Comparison of ENCODE assay signal across 28 mouse cellular contexts in the genomic region with DNA sequence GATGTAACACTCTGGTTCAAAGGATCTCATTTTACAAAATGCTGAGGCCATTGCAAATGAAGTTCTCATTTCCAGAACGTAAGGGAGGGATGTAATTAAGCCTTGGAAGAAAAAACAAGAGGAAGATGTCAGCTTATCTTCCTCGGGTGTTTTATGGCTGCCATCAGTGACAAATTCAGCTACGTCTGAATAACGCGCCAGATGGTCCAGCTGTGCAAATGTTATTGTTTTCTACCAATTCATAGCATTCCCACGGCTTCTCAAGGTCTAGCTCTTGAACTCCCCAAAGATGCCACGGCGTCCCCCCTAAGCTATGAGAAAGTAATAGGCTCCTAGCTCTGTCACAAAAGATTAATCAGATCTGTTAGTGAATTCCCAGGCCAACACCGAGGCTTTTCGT.
A peak's percentile ranks its signal among the peaks of the same experiment; 100 is the strongest.
DNase-seq lines count a peak whose midpoint lies in the region; ATAC-seq lines count a peak whose summit lies in the region.
"Had no signal": no experiment of that assay in that cellular context is flagged by ENCODE, and none has a peak within 500 bp of the region (broad histone marks: within the 10 kb centered on the region; RNA-seq: fewer than 3 reads in every experiment).

No protein-coding gene starts in this region.

- no peaks in the 10 kb centered on the region for H3K27me3 ChIP-seq in hindbrain, embryonic 12.5 days
- H3K27me3 ChIP-seq in hindbrain, embryonic 16.5 days (replicated peaks; ENCODE audit: control insufficient read depth, insufficient read depth, low read length) = no peaks in the 10 kb centered on the region
- no peaks in the 10 kb centered on the region for H3K27me3 ChIP-seq in kidney, embryonic 16.5 days (ENCODE audit: insufficient read depth, low read length)
- no peaks in the 10 kb centered on the region for H3K27me3 ChIP-seq in midbrain, embryonic 11.5 days (ENCODE audit: control insufficient read depth, insufficient read depth, low read length)
- no peaks in the 10 kb centered on the region for H3K27me3 ChIP-seq in midbrain, embryonic 10.5 days (ENCODE audit: low read depth, poor library complexity, severe bottlenecking)
- H3K27me3 ChIP-seq: embryonic facial prominence, embryonic 13.5 days; forebrain, embryonic 12.5 days; heart, embryonic 13.5 days; liver, embryonic 15.5 days; midbrain, embryonic 13.5 days; stomach, embryonic 15.5 days had no signal

- DNase-seq in kidney, adult 8-10 months = no peak
- DNase-seq in midbrain, embryonic 11.5 days (ENCODE audit: low spot score, missing footprints) = peak; percentile 75
- no peak for DNase-seq in midbrain, embryonic 10.5 days (ENCODE audit: low spot score)
- DNase-seq in mesoderm, embryonic 11.5 days (ENCODE audit: low read depth, low spot score) = peak; percentile 51
- no peak for DNase-seq in urinary bladder, postnatal 4 days (ENCODE audit: low spot score in 2 of 2)
- DNase-seq: adrenal gland, postnatal 25 days; cerebellum, adult 11 months; cerebellum, adult 9-11 months; gastrocnemius, postnatal 25 days; heart, adult 2 months; heart, postnatal 14 days; liver; thymus, adult 18-20 months; thymus, postnatal 36 days had no signal

- H3K4me3 ChIP-seq in hindbrain, embryonic 12.5 days = no peak overlapping the region
- no peak overlapping the region for H3K4me3 ChIP-seq in hindbrain, embryonic 16.5 days (ENCODE audit: low read length)
- H3K4me3 ChIP-seq in kidney, embryonic 16.5 days (ENCODE audit: low read length) = no peak overlapping the region
- H3K4me3 ChIP-seq in midbrain, embryonic 11.5 days (ENCODE audit: low read depth, low read length) = no peak overlapping the region
- no peak overlapping the region for H3K4me3 ChIP-seq in midbrain, embryonic 10.5 days
- H3K4me3 ChIP-seq: embryonic facial prominence, embryonic 13.5 days; erythroblast, embryonic 14.5 days; forebrain, embryonic 12.5 days; heart, adult 2 months; heart, embryonic 13.5 days; layer of hippocampus, adult 2 months; limb, embryonic 10.5 days; liver, embryonic 15.5 days; midbrain, embryonic 13.5 days; stomach, embryonic 15.5 days had no signal

- 60% methylated on average over 10 of the region's 10 CpGs for WGBS in hindbrain, embryonic 12.5 days
- 45% methylated on average over 10 of the region's 10 CpGs for WGBS in hindbrain, embryonic 16.5 days
- 16% methylated on average over 10 of the region's 10 CpGs for WGBS in kidney, embryonic 16.5 days
- 76% methylated on average over 10 of the region's 10 CpGs for WGBS in midbrain, embryonic 11.5 days
- 87% methylated on average over 10 of the region's 10 CpGs for WGBS in midbrain, embryonic 10.5 days

- no peaks in the 10 kb centered on the region for H3K4me1 ChIP-seq in hindbrain, embryonic 12.5 days
- H3K4me1 ChIP-seq in hindbrain, embryonic 16.5 days (ENCODE audit: control insufficient read depth, insufficient read depth, low read depth, low read length) = 0 out of 2 replicates have a peak, but pooled peaks cover 2% of the 10 kb centered on the region
- H3K4me1 ChIP-seq in kidney, embryonic 16.5 days (ENCODE audit: insufficient read depth, low read length) = peaks cover 6% of the 10 kb centered on the region; the same call in 1 of the 2 replicates
- H3K4me1 ChIP-seq in midbrain, embryonic 11.5 days (ENCODE audit: control insufficient read depth, insufficient read depth, low read length) = no peaks in the 10 kb centered on the region
- H3K4me1 ChIP-seq in midbrain, embryonic 10.5 days = 0 out of 2 replicates have a peak, but pooled peaks cover 3% of the 10 kb centered on the region
- H3K4me1 ChIP-seq: embryonic facial prominence, embryonic 13.5 days; forebrain, embryonic 12.5 days; liver, embryonic 15.5 days; midbrain, embryonic 13.5 days; stomach, embryonic 15.5 days had no signal

- H3K27ac ChIP-seq in hindbrain, embryonic 12.5 days = no peak overlapping the region
- H3K27ac ChIP-seq in hindbrain, embryonic 16.5 days (ENCODE audit: low read depth, low read length) = no peak overlapping the region
- peak overlapping the region; percentile 48; the same call in 1 of the 2 replicates for H3K27ac ChIP-seq in kidney, embryonic 16.5 days (ENCODE audit: low read length)
- no peak overlapping the region for H3K27ac ChIP-seq in midbrain, embryonic 11.5 days (ENCODE audit: low read depth, low read length)
- H3K27ac ChIP-seq in midbrain, embryonic 10.5 days (replicated peaks) = no peak overlapping the region
- H3K27ac ChIP-seq: embryonic facial prominence, embryonic 13.5 days; forebrain, embryonic 12.5 days; heart, adult 2 months; heart, embryonic 13.5 days; layer of hippocampus, adult 2 months; limb, embryonic 10.5 days; liver, embryonic 15.5 days; macrophage; midbrain, embryonic 13.5 days; stomach, embryonic 15.5 days had no signal

- 0 out of 2 replicates have a peak overlapping the region, but pooled peaks have one; percentile 0 for H3K4me2 ChIP-seq in hindbrain, embryonic 12.5 days (replicated peaks)
- no peak overlapping the region for H3K4me2 ChIP-seq in hindbrain, embryonic 16.5 days (ENCODE audit: low read length)
- H3K4me2 ChIP-seq in kidney, embryonic 16.5 days (replicated peaks; ENCODE audit: low read depth, low read length) = peak overlapping the region; percentile 42
- no peak overlapping the region for H3K4me2 ChIP-seq in midbrain, embryonic 11.5 days
- H3K4me2 ChIP-seq: embryonic facial prominence, embryonic 13.5 days; forebrain, embryonic 12.5 days; heart, embryonic 13.5 days; liver, embryonic 15.5 days; midbrain, embryonic 13.5 days; stomach, embryonic 15.5 days had no signal

- no peak for ATAC-seq in hindbrain, embryonic 12.5 days (ENCODE audit: low FRiP score)
- no peak for ATAC-seq in hindbrain, embryonic 16.5 days
- ATAC-seq in kidney, embryonic 16.5 days (ENCODE audit: low FRiP score, low TSS enrichment) = peak; percentile 57; the same call in 1 of the 2 replicates
- no peak for ATAC-seq in midbrain, embryonic 11.5 days (ENCODE audit: low FRiP score)
- ATAC-seq: inflammation-experienced regulatory T-cells, adult 6 months; midbrain, embryonic 13.5 days had no signal

- H3K36me3 ChIP-seq in hindbrain, embryonic 12.5 days = no peaks in the 10 kb centered on the region
- H3K36me3 ChIP-seq in hindbrain, embryonic 16.5 days (ENCODE audit: control insufficient read depth, insufficient read depth, low read length) = no peaks in the 10 kb centered on the region
- no peaks in the 10 kb centered on the region for H3K36me3 ChIP-seq in kidney, embryonic 16.5 days (ENCODE audit: insufficient read depth, low read length)
- H3K36me3 ChIP-seq in midbrain, embryonic 11.5 days (ENCODE audit: control insufficient read depth, insufficient read depth, low read length) = no peaks in the 10 kb centered on the region
- H3K36me3 ChIP-seq in midbrain, embryonic 10.5 days = no peaks in the 10 kb centered on the region
- H3K36me3 ChIP-seq: embryonic facial prominence, embryonic 13.5 days; forebrain, embryonic 12.5 days; heart, embryonic 13.5 days; limb, embryonic 10.5 days; liver, embryonic 15.5 days; midbrain, embryonic 13.5 days; stomach, embryonic 15.5 days had no signal

- 0 out of 2 replicates have a peak, but pooled peaks cover 3% of the 10 kb centered on the region for H3K9me3 ChIP-seq in hindbrain, embryonic 12.5 days (replicated peaks)
- H3K9me3 ChIP-seq in hindbrain, embryonic 16.5 days (ENCODE audit: control insufficient read depth, low read length) = no peaks in the 10 kb centered on the region
- H3K9me3 ChIP-seq in kidney, embryonic 16.5 days (ENCODE audit: low read length) = no peaks in the 10 kb centered on the region; the same call in 1 of the 2 replicates
- H3K9me3 ChIP-seq in midbrain, embryonic 11.5 days (ENCODE audit: control insufficient read depth, low read length) = no peaks in the 10 kb centered on the region
- H3K9me3 ChIP-seq in midbrain, embryonic 10.5 days (replicated peaks) = no peaks in the 10 kb centered on the region
- H3K9me3 ChIP-seq: embryonic facial prominence, embryonic 13.5 days; forebrain, embryonic 12.5 days; limb, embryonic 10.5 days; midbrain, embryonic 13.5 days; stomach, embryonic 15.5 days had no signal

- no peak overlapping the region for H3K9ac ChIP-seq in hindbrain, embryonic 12.5 days
- H3K9ac ChIP-seq in hindbrain, embryonic 16.5 days (ENCODE audit: low read depth, low read length) = no peak overlapping the region
- H3K9ac ChIP-seq in kidney, embryonic 16.5 days (replicated peaks; ENCODE audit: low read length) = no peak overlapping the region
- H3K9ac ChIP-seq in midbrain, embryonic 11.5 days (ENCODE audit: low read length) = no peak overlapping the region
- H3K9ac ChIP-seq: embryonic facial prominence, embryonic 13.5 days; forebrain, embryonic 12.5 days; heart, embryonic 13.5 days; liver, embryonic 15.5 days; midbrain, embryonic 13.5 days; stomach, embryonic 15.5 days had no signal

Comparison
In these comparisons a context has a peak if more than half of its experiments do, and no peak if none do; other contexts are left out.
1. H3K4me2 ChIP-seq: peak in hindbrain, embryonic 12.5 days (single experiment) and kidney, embryonic 16.5 days (single experiment); none in hindbrain, embryonic 16.5 days (single experiment) and midbrain, embryonic 11.5 days (single experiment).
2. DNase-seq: peak in midbrain, embryonic 11.5 days (single experiment) and mesoderm, embryonic 11.5 days (single experiment); none in kidney, adult 8-10 months (0 of 2), midbrain, embryonic 10.5 days (single experiment) and urinary bladder, postnatal 4 days (0 of 2).